Mouse (Mus musculus): ENCODE data around the gene Swsap1.

DNA sequence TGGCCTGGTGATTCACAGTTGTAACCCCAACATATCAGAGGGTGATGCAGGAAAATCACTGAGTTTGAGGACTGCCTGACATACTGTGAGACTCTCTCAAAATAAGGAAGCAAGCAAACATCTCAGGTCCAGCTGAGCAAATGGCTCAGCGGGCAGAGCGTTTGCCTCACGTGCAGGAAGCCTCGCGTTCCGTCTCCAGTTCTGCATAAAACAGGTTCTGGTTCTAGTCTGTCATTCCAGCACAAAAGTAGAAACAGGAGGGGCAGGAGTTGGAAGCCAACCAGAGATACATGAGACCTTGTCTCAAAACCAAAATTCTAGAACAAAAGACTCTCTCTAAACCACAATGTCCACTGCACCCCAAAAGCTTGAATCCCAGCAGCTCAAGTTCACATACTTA is 28.8 kb upstream of the Swsap1 start:
- TF ChIP-seq GATA1 (IDR thresholded peaks at IDR 0.05; ENCODE audit: low read length) = no peak
- TF ChIP-seq TAL1 (IDR thresholded peaks at IDR 0.05; ENCODE audit: low read length) = no peak
